Mouse (Mus musculus): ENCODE results near the gene Ttc39d. TPM values are rescaled to one million over a fixed set of nuclear protein-coding genes. Genes with fewer than 3 reads are reported as not detected.
"Not testable (repeated sequence)": the region's sequence is repeated elsewhere in the genome, so short reads cannot be mapped to it uniquely, and the experiment has no call there.

Gene Ttc39d
- polyA plus RNA-seq, 1 experiment from 2014 or later, result not detected

DNA sequence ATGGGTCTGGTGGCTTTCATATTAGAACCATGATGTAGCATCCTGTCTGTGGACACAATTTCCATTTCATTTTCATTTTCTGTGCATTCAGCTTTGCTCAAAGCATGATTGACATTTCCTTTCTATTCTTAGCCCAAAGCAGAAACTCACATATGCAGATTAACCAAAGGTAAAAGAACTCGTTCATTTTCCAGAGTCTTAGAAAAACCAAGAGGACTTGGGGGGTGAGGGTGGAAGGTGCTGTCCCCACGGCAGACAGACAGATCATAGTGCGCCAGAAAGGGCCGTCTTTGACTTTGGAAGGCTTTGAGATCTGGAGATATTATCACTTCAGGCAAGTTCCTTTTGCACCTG, 31.9 kb upstream of the Ttc39d start:
- H3K9me3 ChIP-seq (ENCODE audit: control insufficient read depth, low read depth, low read length), result no peaks in the 10 kb centered on the region
- no peak overlapping the region for H3K27ac ChIP-seq (ENCODE audit: low read length)
- H3K4me2 ChIP-seq (replicated peaks; ENCODE audit: low read depth, low read length), result no peak overlapping the region
- WGBS, result 78% methylated on average over 4 of the region's 4 CpGs
- H3K4me3 ChIP-seq (ENCODE audit: low read depth, low read length), result no peak overlapping the region
- no peaks in the 10 kb centered on the region for H3K36me3 ChIP-seq (ENCODE audit: control insufficient read depth, insufficient read depth, low read length)
- no peaks in the 10 kb centered on the region for H3K27me3 ChIP-seq (ENCODE audit: control insufficient read depth, insufficient read depth, low read length)
- no peaks in the 10 kb centered on the region for H3K4me1 ChIP-seq (ENCODE audit: control insufficient read depth, insufficient read depth, low read length)
- no peak for ATAC-seq (ENCODE audit: insufficient number of reproducible peaks, insufficient read depth, low FRiP score, low read depth)
- no peak overlapping the region for H3K9ac ChIP-seq (replicated peaks; ENCODE audit: low read depth, low read length)

DNA sequence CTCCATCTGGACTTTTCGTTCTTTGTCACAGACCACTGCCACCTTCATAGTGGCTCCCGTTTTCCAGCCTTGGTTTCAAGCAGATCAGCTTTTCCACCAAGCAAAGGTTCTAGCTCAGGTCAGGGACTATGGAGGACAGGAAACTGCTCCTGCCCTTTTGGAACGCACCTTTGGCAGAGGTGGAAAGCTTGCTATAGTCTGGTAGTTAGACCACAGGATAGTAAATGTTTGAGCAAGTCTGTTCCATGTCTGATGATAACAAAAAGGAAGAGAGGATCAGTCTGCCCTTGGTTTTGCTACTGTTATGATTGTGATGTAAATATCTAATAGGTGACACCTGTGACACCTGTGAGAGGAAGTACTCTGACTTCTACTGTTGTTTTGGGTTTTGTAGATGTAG, 31.3 kb upstream of the Ttc39d start:
- Histone ChIP-seq H3K9ac (replicated peaks; ENCODE audit: low read depth, low read length) (no peak overlapping the region), H3K4me3 (ENCODE audit: low read depth, low read length) (no peak overlapping the region), H3K9me3 (ENCODE audit: control insufficient read depth, low read depth, low read length) (no peaks in the 10 kb centered on the region), H3K27ac (ENCODE audit: low read length) (no peak overlapping the region), H3K27me3 (ENCODE audit: control insufficient read depth, insufficient read depth, low read length) (no peaks in the 10 kb centered on the region), H3K4me1 (ENCODE audit: control insufficient read depth, insufficient read depth, low read length) (no peaks in the 10 kb centered on the region), H3K4me2 (replicated peaks; ENCODE audit: low read depth, low read length) (no peak overlapping the region), H3K36me3 (ENCODE audit: control insufficient read depth, insufficient read depth, low read length) (no peaks in the 10 kb centered on the region)
- 94% methylated on average over 3 of the region's 3 CpGs for WGBS
- no peak for ATAC-seq (ENCODE audit: insufficient number of reproducible peaks, insufficient read depth, low FRiP score, low read depth)

DNA sequence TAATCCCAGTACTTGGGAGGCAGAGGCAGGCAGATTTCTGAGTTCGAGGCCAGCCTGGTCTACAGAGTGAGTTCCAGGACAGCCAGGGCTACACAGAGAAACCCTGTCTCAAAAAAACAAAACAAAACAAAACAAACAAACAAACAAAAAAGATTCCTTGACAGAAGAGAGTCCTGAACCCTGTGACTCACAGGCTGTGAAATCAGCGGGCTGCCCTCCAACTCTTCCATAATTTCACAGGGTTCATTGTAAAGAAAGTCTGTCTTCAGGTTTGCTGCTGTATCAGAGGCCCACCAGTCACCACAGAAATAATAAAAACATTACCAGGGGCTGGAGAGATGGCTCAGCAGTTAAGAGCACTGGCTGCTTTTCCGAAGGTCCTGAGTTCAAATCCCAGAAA, 28.4 kb upstream of the Ttc39d start:
- H3K27me3 ChIP-seq (ENCODE audit: control insufficient read depth, insufficient read depth, low read length); H3K36me3 ChIP-seq (ENCODE audit: control insufficient read depth, insufficient read depth, low read length); ATAC-seq (ENCODE audit: insufficient number of reproducible peaks, insufficient read depth, low FRiP score, low read depth); H3K9ac ChIP-seq (replicated peaks; ENCODE audit: low read depth, low read length); H3K9me3 ChIP-seq (ENCODE audit: control insufficient read depth, low read depth, low read length); H3K27ac ChIP-seq (ENCODE audit: low read length); H3K4me1 ChIP-seq (ENCODE audit: control insufficient read depth, insufficient read depth, low read length); H3K4me2 ChIP-seq (replicated peaks; ENCODE audit: low read depth, low read length); H3K4me3 ChIP-seq (ENCODE audit: low read depth, low read length): not testable (repeated sequence)
- 98% methylated on average over 3 of the region's 3 CpGs for WGBS

DNA sequence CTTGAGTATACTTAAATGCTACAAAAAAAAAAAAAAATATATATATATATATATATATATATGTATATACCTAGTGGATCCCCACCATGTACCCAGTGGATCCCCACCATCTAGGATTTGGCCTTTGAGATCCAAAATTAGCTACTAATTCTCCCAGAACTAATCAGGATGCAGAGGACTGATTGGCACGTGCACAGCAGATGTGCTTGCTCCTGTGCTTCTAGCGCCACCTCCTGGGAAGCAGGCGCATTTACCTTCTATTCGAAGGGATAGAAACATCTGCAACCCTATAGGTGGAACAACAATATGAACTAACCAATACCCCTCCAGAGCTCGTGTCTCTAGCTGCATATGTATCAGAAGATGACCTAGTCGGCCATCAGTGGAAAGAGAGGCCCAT, 27.3 kb upstream of the Ttc39d start:
- no peaks in the 10 kb centered on the region for H3K4me1 ChIP-seq (ENCODE audit: control insufficient read depth, insufficient read depth, low read length)
- H3K27me3 ChIP-seq (ENCODE audit: control insufficient read depth, insufficient read depth, low read length), result no peaks in the 10 kb centered on the region
- H3K9ac ChIP-seq (replicated peaks; ENCODE audit: low read depth, low read length), result no peak overlapping the region
- H3K36me3 ChIP-seq (ENCODE audit: control insufficient read depth, insufficient read depth, low read length), result no peaks in the 10 kb centered on the region
- H3K27ac ChIP-seq (ENCODE audit: low read length), result no peak overlapping the region
- no peak overlapping the region for H3K4me3 ChIP-seq (ENCODE audit: low read depth, low read length)
- no peaks in the 10 kb centered on the region for H3K9me3 ChIP-seq (ENCODE audit: control insufficient read depth, low read depth, low read length)
- under 1% methylated on average over 6 of the region's 6 CpGs for WGBS
- ATAC-seq (ENCODE audit: insufficient number of reproducible peaks, insufficient read depth, low FRiP score, low read depth), result no peak
- no peak overlapping the region for H3K4me2 ChIP-seq (replicated peaks; ENCODE audit: low read depth, low read length)

DNA sequence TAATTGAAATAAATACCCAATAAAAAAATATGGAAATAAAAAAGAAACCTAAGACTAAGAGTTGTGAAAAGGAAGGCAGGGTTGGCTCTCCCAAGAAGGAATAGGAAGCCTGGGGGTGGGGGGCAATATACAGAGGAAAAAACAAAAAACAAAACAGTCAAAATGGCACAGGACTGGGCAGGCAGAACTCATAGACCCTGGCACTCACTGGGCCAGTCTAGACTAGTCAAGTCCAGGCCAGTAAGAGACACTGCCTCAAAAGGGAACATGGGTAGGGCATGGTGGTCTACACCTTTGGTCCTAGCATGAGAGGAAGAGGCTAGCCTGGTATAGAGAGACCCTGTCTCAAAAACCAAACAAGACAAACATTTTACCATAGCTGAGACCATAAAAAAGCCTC, 26.8 kb upstream of the Ttc39d start:
- no peak for ATAC-seq (ENCODE audit: insufficient number of reproducible peaks, insufficient read depth, low FRiP score, low read depth)

DNA sequence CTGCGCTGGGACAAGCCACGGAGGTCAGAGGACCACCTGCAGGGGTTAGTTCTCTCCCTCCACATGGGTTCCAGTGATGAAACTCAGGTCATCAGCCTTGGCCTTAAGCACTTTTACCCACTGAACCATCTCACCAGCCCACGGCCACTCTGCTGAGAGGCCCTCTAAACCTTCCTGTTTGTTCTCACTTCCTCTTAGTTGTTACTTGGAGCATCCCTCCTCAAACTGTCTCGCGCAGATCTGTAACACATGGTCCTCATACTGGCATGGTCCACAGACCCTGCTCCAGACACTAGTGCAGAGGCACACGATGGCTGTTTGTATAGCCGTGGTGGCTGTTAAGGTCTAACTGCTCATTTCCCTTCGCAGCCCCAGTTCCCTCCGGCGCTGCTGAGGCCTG, 23.6 kb upstream of the Ttc39d start:
- H3K27me3 ChIP-seq (ENCODE audit: control insufficient read depth, insufficient read depth, low read length), result no peaks in the 10 kb centered on the region
- WGBS, result 84% methylated on average over 9 of the region's 10 CpGs

More for the DNA sequence above, 26.8 kb upstream of the Ttc39d start:
- Histone ChIP-seq H3K27ac (ENCODE audit: low read length) (no peak overlapping the region), H3K4me2 (replicated peaks; ENCODE audit: low read depth, low read length) (no peak overlapping the region), H3K36me3 (ENCODE audit: control insufficient read depth, insufficient read depth, low read length) (no peaks in the 10 kb centered on the region), H3K9me3 (ENCODE audit: control insufficient read depth, low read depth, low read length) (no peaks in the 10 kb centered on the region), H3K4me3 (ENCODE audit: low read depth, low read length) (no peak overlapping the region), H3K27me3 (ENCODE audit: control insufficient read depth, insufficient read depth, low read length) (no peaks in the 10 kb centered on the region), H3K4me1 (ENCODE audit: control insufficient read depth, insufficient read depth, low read length) (no peaks in the 10 kb centered on the region), H3K9ac (replicated peaks; ENCODE audit: low read depth, low read length) (no peak overlapping the region)

DNA sequence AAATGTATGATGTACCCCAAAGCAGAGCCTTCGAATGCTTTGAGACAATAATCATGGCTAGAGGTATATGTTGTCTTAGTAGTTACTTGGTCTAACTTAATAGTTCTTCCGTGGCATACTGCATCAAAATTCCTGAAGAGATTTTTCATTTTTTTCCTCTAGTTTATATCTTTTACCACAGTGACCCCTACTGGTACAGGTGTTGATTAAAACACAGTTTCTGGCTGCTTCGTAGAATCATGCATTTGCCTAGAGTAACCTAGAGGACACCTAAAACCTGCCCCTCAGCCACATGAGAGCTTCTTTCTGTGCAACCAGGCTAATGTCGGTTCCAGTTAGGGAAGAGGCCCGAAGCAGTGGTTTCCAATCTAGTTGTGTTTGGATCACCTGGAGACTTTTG, 14.2 kb upstream of the Ttc39d start:
- Histone ChIP-seq H3K27me3 (ENCODE audit: control insufficient read depth, insufficient read depth, low read length) (no peaks in the 10 kb centered on the region), H3K9me3 (ENCODE audit: control insufficient read depth, low read depth, low read length) (no peaks in the 10 kb centered on the region), H3K36me3 (ENCODE audit: control insufficient read depth, insufficient read depth, low read length) (peaks cover 13% of the 10 kb centered on the region), H3K9ac (replicated peaks; ENCODE audit: low read depth, low read length) (no peak overlapping the region), H3K4me3 (ENCODE audit: low read depth, low read length) (no peak overlapping the region), H3K4me1 (ENCODE audit: control insufficient read depth, insufficient read depth, low read length) (no peaks in the 10 kb centered on the region), H3K4me2 (replicated peaks; ENCODE audit: low read depth, low read length) (no peak overlapping the region), H3K27ac (ENCODE audit: low read length) (no peak overlapping the region)
- WGBS, result 64% methylated on average over 5 of the region's 5 CpGs
- no peak for ATAC-seq (ENCODE audit: insufficient number of reproducible peaks, insufficient read depth, low FRiP score, low read depth)

More for the DNA sequence above, 23.6 kb upstream of the Ttc39d start:
- ATAC-seq (ENCODE audit: insufficient number of reproducible peaks, insufficient read depth, low FRiP score, low read depth), result no peak
- Histone ChIP-seq H3K4me3 (ENCODE audit: low read depth, low read length) (no peak overlapping the region), H3K4me1 (ENCODE audit: control insufficient read depth, insufficient read depth, low read length) (no peaks in the 10 kb centered on the region), H3K9ac (replicated peaks; ENCODE audit: low read depth, low read length) (no peak overlapping the region), H3K4me2 (replicated peaks; ENCODE audit: low read depth, low read length) (no peak overlapping the region), H3K27ac (ENCODE audit: low read length) (no peak overlapping the region), H3K9me3 (ENCODE audit: control insufficient read depth, low read depth, low read length) (no peaks in the 10 kb centered on the region), H3K36me3 (ENCODE audit: control insufficient read depth, insufficient read depth, low read length) (no peaks in the 10 kb centered on the region)

DNA sequence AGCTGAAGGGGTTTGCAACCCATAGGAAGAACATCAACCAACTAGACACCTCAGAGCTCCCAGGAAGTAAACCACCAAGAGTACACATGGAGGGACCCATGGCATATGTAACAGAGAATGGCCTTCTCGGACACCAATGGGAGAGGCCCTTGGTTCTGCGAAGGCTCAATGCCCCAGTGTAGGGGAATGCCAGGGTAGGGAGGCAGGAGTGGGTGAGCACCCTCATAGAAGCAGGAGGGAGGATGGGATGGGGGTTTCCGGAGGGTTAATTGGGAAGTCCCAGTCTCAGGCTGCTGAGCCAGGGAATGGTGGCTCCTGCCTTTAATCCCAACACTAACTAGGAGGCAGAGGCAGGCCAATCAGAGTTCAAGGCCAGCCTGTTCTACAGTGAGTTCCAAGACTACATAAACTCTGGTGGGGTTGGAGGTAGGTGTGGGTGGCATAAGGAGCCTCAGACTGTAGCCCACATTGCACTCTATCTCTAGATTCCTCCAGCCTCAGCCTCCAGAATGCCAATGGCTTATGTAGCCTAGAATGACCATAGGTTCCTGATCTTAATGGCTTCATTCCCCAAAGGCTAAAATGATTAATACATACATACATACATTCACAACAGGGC, 8.0 kb upstream of the Ttc39d start:
- Histone ChIP-seq H3K27me3 (ENCODE audit: control insufficient read depth, insufficient read depth, low read length) (no peaks in the 10 kb centered on the region), H3K4me3 (ENCODE audit: low read depth, low read length) (no peak overlapping the region), H3K4me2 (replicated peaks; ENCODE audit: low read depth, low read length) (no peak overlapping the region), H3K36me3 (ENCODE audit: control insufficient read depth, insufficient read depth, low read length) (peaks cover 57% of the 10 kb centered on the region), H3K4me1 (ENCODE audit: control insufficient read depth, insufficient read depth, low read length) (no peaks in the 10 kb centered on the region), H3K27ac (ENCODE audit: low read length) (no peak overlapping the region), H3K9ac (replicated peaks; ENCODE audit: low read depth, low read length) (no peak overlapping the region), H3K9me3 (ENCODE audit: control insufficient read depth, low read depth, low read length) (no peaks in the 10 kb centered on the region)
- 0 out of 2 replicates have a peak, but pooled peaks have one; percentile 10 for ATAC-seq (ENCODE audit: insufficient number of reproducible peaks, insufficient read depth, low FRiP score, low read depth)
- 86% methylated on average over 3 of the region's 3 CpGs for WGBS

DNA sequence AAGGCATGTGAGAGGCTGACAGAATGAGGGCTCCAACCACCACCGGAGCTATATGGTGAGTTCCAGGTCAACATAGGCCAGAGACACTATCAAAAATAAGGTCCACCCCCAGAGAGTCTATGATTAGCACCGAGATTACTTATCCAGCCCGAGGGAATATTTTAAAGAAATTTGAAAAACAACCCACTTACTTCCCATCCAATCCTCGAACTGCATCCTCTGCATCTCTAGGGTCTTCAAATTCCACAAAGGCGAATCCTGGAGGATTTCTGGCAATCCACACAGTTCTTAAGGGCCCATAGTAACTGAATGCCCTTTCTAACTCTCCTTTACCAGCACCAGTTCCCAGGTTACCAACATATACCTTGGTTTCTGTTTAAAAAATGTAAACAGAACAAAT, 1.6 kb upstream of the Ttc39d start:
- 13% methylated on average over 5 of the region's 5 CpGs for WGBS
- H3K27ac ChIP-seq (ENCODE audit: low read length), result no peak overlapping the region

More for the DNA sequence above, 1.6 kb upstream of the Ttc39d start:
- Histone ChIP-seq H3K4me3 (ENCODE audit: low read depth, low read length) (peak overlapping the region; percentile 98), H3K36me3 (ENCODE audit: control insufficient read depth, insufficient read depth, low read length) (peaks cover 37% of the 10 kb centered on the region), H3K9me3 (ENCODE audit: control insufficient read depth, low read depth, low read length) (no peaks in the 10 kb centered on the region), H3K27me3 (ENCODE audit: control insufficient read depth, insufficient read depth, low read length) (no peaks in the 10 kb centered on the region), H3K4me1 (ENCODE audit: control insufficient read depth, insufficient read depth, low read length) (no peaks in the 10 kb centered on the region), H3K4me2 (replicated peaks; ENCODE audit: low read depth, low read length) (peak overlapping the region; percentile 66), H3K9ac (replicated peaks; ENCODE audit: low read depth, low read length) (peak overlapping the region; percentile 98)
- ATAC-seq (ENCODE audit: insufficient number of reproducible peaks, insufficient read depth, low FRiP score, low read depth), result no peak

Data from stomach, embryonic 14.5 days (tissue).